Mouse (Mus musculus): Measurements from ENCODE around the gene Nuak1.

The Nuak1 gene

DNA sequence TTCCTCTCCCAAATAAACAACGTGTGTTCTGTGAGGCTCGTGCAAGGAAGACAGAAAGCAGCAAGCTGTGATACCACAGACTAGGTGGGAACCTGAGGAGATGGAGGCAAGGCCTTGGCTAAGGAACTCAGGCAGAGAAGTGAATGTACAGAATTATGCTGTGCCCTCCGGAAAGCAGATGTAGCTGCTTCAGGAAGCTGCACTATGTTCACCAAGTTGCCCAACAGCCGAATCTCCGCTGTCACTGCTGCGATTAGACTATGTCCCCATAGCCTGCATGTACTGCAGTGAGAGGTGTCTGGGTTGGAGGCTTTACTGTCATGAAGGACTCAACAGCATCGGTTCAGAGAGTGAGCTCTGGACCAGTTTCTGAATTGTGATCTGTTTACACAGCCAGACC lies 110.6 kb downstream of the Nuak1 start:
- H3K27me3 ChIP-seq (ENCODE audit: control insufficient read depth, insufficient read depth, low read length, poor library complexity, severe bottlenecking) = no peaks in the 10 kb centered on the region
- no peak for DNase-seq (ENCODE audit: low read depth, low spot score)
- no peaks in the 10 kb centered on the region for H3K36me3 ChIP-seq (ENCODE audit: control insufficient read depth, insufficient read depth, low read length, poor library complexity, severe bottlenecking)

GRCm38 (mm10) chr10:84329336-84329735 lies 111.1 kb downstream of the Nuak1 start:
- Histone ChIP-seq H3K36me3 (ENCODE audit: control insufficient read depth, insufficient read depth, low read length, poor library complexity, severe bottlenecking) (no peaks in the 10 kb centered on the region), H3K27me3 (ENCODE audit: control insufficient read depth, insufficient read depth, low read length, poor library complexity, severe bottlenecking) (no peaks in the 10 kb centered on the region)
- DNase-seq (ENCODE audit: low read depth, low spot score) = no peak

GRCm38 (mm10) chr10:84324018-84324417 lies 116.4 kb downstream of the Nuak1 start:
- Histone ChIP-seq H3K36me3 (ENCODE audit: control insufficient read depth, insufficient read depth, low read length, poor library complexity, severe bottlenecking) (no peaks in the 10 kb centered on the region), H3K27me3 (ENCODE audit: control insufficient read depth, insufficient read depth, low read length, poor library complexity, severe bottlenecking) (no peaks in the 10 kb centered on the region)
- DNase-seq (ENCODE audit: low read depth, low spot score) = no peak

All from splenic B cell, adult 2 months (primary cell).